Mouse (Mus musculus): Measurements from ENCODE around the gene Ankrd22.

Ankrd22 gene

GRCm38 (mm10) chr19:34181234-34181633 is 15.4 kb upstream of the Ankrd22 start:
- DNase-seq (ENCODE audit: low spot score in 2 of 2): no peak

GRCm38 (mm10) chr19:34180316-34180715 is 14.5 kb upstream of the Ankrd22 start:
- DNase-seq (ENCODE audit: low spot score in 2 of 2): no peak

- no peak for DNase-seq (ENCODE audit: low spot score in 2 of 2)
Measured at GRCm38 (mm10) chr19:34179136-34179535, 13.3 kb upstream of the Ankrd22 start.

- no peak for DNase-seq (ENCODE audit: low spot score in 2 of 2)
Measured at GRCm38 (mm10) chr19:34174004-34174403, 8.2 kb upstream of the Ankrd22 start.

GRCm38 (mm10) chr19:34171167-34171566 is 5.3 kb upstream of the Ankrd22 start:
- DNase-seq (ENCODE audit: low spot score in 2 of 2): no peak

GRCm38 (mm10) chr19:34169121-34169520 is 3.3 kb upstream of the Ankrd22 start:
- no peak for DNase-seq (ENCODE audit: low spot score in 2 of 2)

- no peak for DNase-seq (ENCODE audit: low spot score in 2 of 2)
Measured at GRCm38 (mm10) chr19:34167896-34168661, 2.2 kb upstream of the Ankrd22 start.

GRCm38 (mm10) chr19:34166386-34166785 is 533 bp upstream of the Ankrd22 start:
- no peak for DNase-seq (ENCODE audit: low spot score in 2 of 2)

- no peak for DNase-seq (ENCODE audit: low spot score in 2 of 2)
Measured at GRCm38 (mm10) chr19:34162693-34163092, 3.2 kb downstream of the Ankrd22 start.

GRCm38 (mm10) chr19:34153263-34154144 is 12.3 kb downstream of the Ankrd22 start:
- DNase-seq (ENCODE audit: low spot score in 2 of 2): no peak

GRCm38 (mm10) chr19:34151909-34152308 is 13.9 kb downstream of the Ankrd22 start:
- no peak for DNase-seq (ENCODE audit: low spot score in 2 of 2)

GRCm38 (mm10) chr19:34148421-34148820 is 17.4 kb downstream of the Ankrd22 start:
- no peak for DNase-seq (ENCODE audit: low spot score in 2 of 2)

GRCm38 (mm10) chr19:34139431-34140046 is 26.3 kb downstream of the Ankrd22 start:
- DNase-seq (ENCODE audit: low spot score in 2 of 2): no peak

- DNase-seq (ENCODE audit: low spot score in 2 of 2): no peak
Measured at GRCm38 (mm10) chr19:34138720-34139430, 27.0 kb downstream of the Ankrd22 start.

- no peak for DNase-seq (ENCODE audit: low spot score in 2 of 2)
Measured at GRCm38 (mm10) chr19:34120107-34120731, 45.6 kb downstream of the Ankrd22 start.

- no peak for DNase-seq (ENCODE audit: low spot score in 2 of 2)
Measured at GRCm38 (mm10) chr19:34119653-34120052, 46.2 kb downstream of the Ankrd22 start.

- no peak for DNase-seq (ENCODE audit: low spot score in 2 of 2)
Measured at GRCm38 (mm10) chr19:34119102-34119501, 46.8 kb downstream of the Ankrd22 start.

- no peak for DNase-seq (ENCODE audit: low spot score in 2 of 2)
Measured at GRCm38 (mm10) chr19:34104841-34105240, 61.0 kb downstream of the Ankrd22 start.

- no peak for DNase-seq (ENCODE audit: low spot score in 2 of 2)
Measured at GRCm38 (mm10) chr19:34101888-34102287, 64.0 kb downstream of the Ankrd22 start.

- DNase-seq (ENCODE audit: low spot score in 2 of 2): no peak
Measured at GRCm38 (mm10) chr19:34100633-34101032, 65.2 kb downstream of the Ankrd22 start, which contains the start of gene Lipm. TSS of gene Lipm (plus strand) at chr19:34100933.

- no peak for DNase-seq (ENCODE audit: low spot score in 2 of 2)
Measured at GRCm38 (mm10) chr19:34096228-34096627, 69.6 kb downstream of the Ankrd22 start.

All from right cerebral cortex, postnatal 36 days (tissue).